Mouse (Mus musculus): ENCODE measurements at regions not wholly inside any gene's neighbourhood (a gene's known extent, or its start where the extent isn't known, plus 50 kb on each side); places are given as distances from the start of the nearest gene placed in this dataset.
A peak's percentile ranks its signal among the peaks of the same experiment; 100 is the strongest.

GRCm38 (mm10) chr1:88964045-88964747 is 106.0 kb upstream of the Sh3bp4 start:
- Histone ChIP-seq H3K27me3 (ENCODE audit: insufficient read depth, low read length) (no peaks in the 10 kb centered on the region), H3K4me2 (ENCODE audit: low read depth) (no peak overlapping the region), H3K9me3 (ENCODE audit: low read length) (no peaks in the 10 kb centered on the region), H3K27ac (ENCODE audit: low read depth, low read length) (no peak overlapping the region), H3K4me1 (ENCODE audit: insufficient read depth) (no peaks in the 10 kb centered on the region), H3K36me3 (ENCODE audit: insufficient read depth) (no peaks in the 10 kb centered on the region), H3K4me3 (ENCODE audit: low read depth, low read length) (no peak overlapping the region), H3K9ac (no peak overlapping the region)
- ATAC-seq (peak; percentile 73), DNase-seq (peak; percentile 41)
- 51% methylated on average over 14 of the region's 14 CpGs for WGBS
- no peak for TF ChIP-seq CTCF (IDR thresholded peaks at IDR 0.05; ENCODE audit: low read depth)

- 65% methylated on average over 2 of the region's 2 CpGs for WGBS
- ATAC-seq (no peak), DNase-seq (no peak)
- TF ChIP-seq CTCF (IDR thresholded peaks at IDR 0.05; ENCODE audit: low read depth): no peak
- H3K27me3 ChIP-seq (ENCODE audit: insufficient read depth, low read length): no peaks in the 10 kb centered on the region
- H3K9ac ChIP-seq: no peak overlapping the region
- H3K9me3 ChIP-seq (ENCODE audit: low read length): no peaks in the 10 kb centered on the region
- H3K4me1 ChIP-seq (ENCODE audit: insufficient read depth): no peaks in the 10 kb centered on the region
- no peak overlapping the region for H3K4me2 ChIP-seq (ENCODE audit: low read depth)
- no peak overlapping the region for H3K4me3 ChIP-seq (ENCODE audit: low read depth, low read length)
- no peaks in the 10 kb centered on the region for H3K36me3 ChIP-seq (ENCODE audit: insufficient read depth)
- no peak overlapping the region for H3K27ac ChIP-seq (ENCODE audit: low read depth, low read length)
Observed at GRCm38 (mm10) chr1:88966416-88966815, 103.8 kb upstream of the Sh3bp4 start.

- H3K27ac ChIP-seq (ENCODE audit: low read depth, low read length): no peak overlapping the region
- 92% methylated on average over 7 of the region's 7 CpGs for WGBS
- no peaks in the 10 kb centered on the region for H3K9me3 ChIP-seq (ENCODE audit: low read length)
- H3K27me3 ChIP-seq (ENCODE audit: insufficient read depth, low read length): no peaks in the 10 kb centered on the region
- no peak for DNase-seq
- H3K4me3 ChIP-seq (ENCODE audit: low read depth, low read length): no peak overlapping the region
- ATAC-seq: no peak
- H3K9ac ChIP-seq: no peak overlapping the region
- H3K4me2 ChIP-seq (ENCODE audit: low read depth): no peak overlapping the region
- no peak for TF ChIP-seq CTCF (IDR thresholded peaks at IDR 0.05; ENCODE audit: low read depth)
- no peaks in the 10 kb centered on the region for H3K36me3 ChIP-seq (ENCODE audit: insufficient read depth)
- no peaks in the 10 kb centered on the region for H3K4me1 ChIP-seq (ENCODE audit: insufficient read depth)
Observed at GRCm38 (mm10) chr1:88968142-88968541, 102.1 kb upstream of the Sh3bp4 start.

- 75% methylated on average over 7 of the region's 7 CpGs for WGBS
- H3K27ac ChIP-seq (ENCODE audit: low read depth, low read length): no peak overlapping the region
- no peaks in the 10 kb centered on the region for H3K27me3 ChIP-seq (ENCODE audit: insufficient read depth, low read length)
- ATAC-seq (no peak), DNase-seq (no peak)
- H3K36me3 ChIP-seq (ENCODE audit: insufficient read depth): no peaks in the 10 kb centered on the region
- no peaks in the 10 kb centered on the region for H3K4me1 ChIP-seq (ENCODE audit: insufficient read depth)
- H3K9me3 ChIP-seq (ENCODE audit: low read length): no peaks in the 10 kb centered on the region
- no peak overlapping the region for H3K4me3 ChIP-seq (ENCODE audit: low read depth, low read length)
- H3K9ac ChIP-seq: no peak overlapping the region
- no peak for TF ChIP-seq CTCF (IDR thresholded peaks at IDR 0.05; ENCODE audit: low read depth)
- no peak overlapping the region for H3K4me2 ChIP-seq (ENCODE audit: low read depth)
Observed at GRCm38 (mm10) chr1:88969016-88969415, 101.2 kb upstream of the Sh3bp4 start.

GRCm38 (mm10) chr1:88969630-88970029 is 100.6 kb upstream of the Sh3bp4 start:
- TF ChIP-seq CTCF (IDR thresholded peaks at IDR 0.05; ENCODE audit: low read depth): no peak
- Histone ChIP-seq H3K4me2 (ENCODE audit: low read depth) (no peak overlapping the region), H3K27ac (ENCODE audit: low read depth, low read length) (no peak overlapping the region), H3K36me3 (ENCODE audit: insufficient read depth) (no peaks in the 10 kb centered on the region), H3K27me3 (ENCODE audit: insufficient read depth, low read length) (no peaks in the 10 kb centered on the region), H3K4me3 (ENCODE audit: low read depth, low read length) (no peak overlapping the region), H3K9me3 (ENCODE audit: low read length) (no peaks in the 10 kb centered on the region), H3K9ac (no peak overlapping the region), H3K4me1 (ENCODE audit: insufficient read depth) (no peaks in the 10 kb centered on the region)
- WGBS: 95% methylated on average over 3 of the region's 3 CpGs
- no peak for ATAC-seq
- no peak for DNase-seq

- Histone ChIP-seq H3K4me3 (ENCODE audit: low read depth, low read length) (no peak overlapping the region), H3K4me1 (ENCODE audit: insufficient read depth) (no peaks in the 10 kb centered on the region), H3K4me2 (ENCODE audit: low read depth) (no peak overlapping the region), H3K9ac (no peak overlapping the region), H3K27ac (ENCODE audit: low read depth, low read length) (no peak overlapping the region), H3K36me3 (ENCODE audit: insufficient read depth) (no peaks in the 10 kb centered on the region), H3K9me3 (ENCODE audit: low read length) (no peaks in the 10 kb centered on the region), H3K27me3 (ENCODE audit: insufficient read depth, low read length) (no peaks in the 10 kb centered on the region)
- 91% methylated on average over 8 of the region's 8 CpGs for WGBS
- ATAC-seq (no peak), DNase-seq (no peak)
- no peak for TF ChIP-seq CTCF (IDR thresholded peaks at IDR 0.05; ENCODE audit: low read depth)
Observed at GRCm38 (mm10) chr1:88976101-88976500, 94.1 kb upstream of the Sh3bp4 start.

- no peaks in the 10 kb centered on the region for H3K36me3 ChIP-seq (ENCODE audit: insufficient read depth)
Observed at GRCm38 (mm10) chr1:88988011-88988695, 82.1 kb upstream of the Sh3bp4 start.

More at GRCm38 (mm10) chr1:88988011-88988695, 82.1 kb upstream of the Sh3bp4 start:
- no peak for ATAC-seq
- no peak overlapping the region for H3K27ac ChIP-seq (ENCODE audit: low read depth, low read length)
- no peak for TF ChIP-seq CTCF (IDR thresholded peaks at IDR 0.05; ENCODE audit: low read depth)
- H3K27me3 ChIP-seq (ENCODE audit: insufficient read depth, low read length): no peaks in the 10 kb centered on the region
- H3K4me3 ChIP-seq (ENCODE audit: low read depth, low read length): no peak overlapping the region
- H3K9ac ChIP-seq: no peak overlapping the region
- DNase-seq: no peak
- no peak overlapping the region for H3K4me2 ChIP-seq (ENCODE audit: low read depth)
- H3K4me1 ChIP-seq (ENCODE audit: insufficient read depth): no peaks in the 10 kb centered on the region
- no peaks in the 10 kb centered on the region for H3K9me3 ChIP-seq (ENCODE audit: low read length)

All from forebrain, postnatal 0 days (tissue).